Mouse (Mus musculus) intestine, embryonic 15.5 days (tissue): Measurements from ENCODE around the gene Trpm8. TPM values are rescaled to one million over a fixed set of nuclear protein-coding genes. Genes with fewer than 3 reads are reported as not detected.
A peak's percentile ranks its signal among the peaks of the same experiment; 100 is the strongest.

Source experiments
- ATAC-seq: fragments of 200-750 bp; cut with Nextera tagmentation; 2 replicates; pipeline ENCODE4 v1.8.0; 2017; ENCODE audit warnings: moderate TSS enrichment, moderate library complexity
- H3K27ac ChIP-seq: fragments of 300-500 bp; sonication (generic); 2 replicates; pipeline ENCODE4 v1.5.1; 2015; ENCODE audit warnings: mild to moderate bottlenecking, inconsistent platforms
- H3K27me3 ChIP-seq: fragments of 300-500 bp; sonication (generic); replicated peaks from 2 replicates; pipeline ENCODE4 v1.6.1; 2015; ENCODE audit warnings: inconsistent platforms
- H3K36me3 ChIP-seq: fragments of 300-500 bp; sonication (generic); 2 replicates; pipeline ENCODE4 v1.6.1; 2015; ENCODE audit warnings: inconsistent platforms
- H3K4me1 ChIP-seq: fragments of 300-500 bp; sonication (generic); replicated peaks from 2 replicates; pipeline ENCODE4 v1.6.1; 2015; ENCODE audit warnings: inconsistent platforms
- H3K4me2 ChIP-seq: fragments of 300-500 bp; sonication (generic); replicated peaks from 2 replicates; pipeline ENCODE4 v1.6.1; 2015; ENCODE audit warnings: mild to moderate bottlenecking, inconsistent platforms
- H3K4me3 ChIP-seq: fragments of 300-500 bp; sonication (generic); replicated peaks from 2 replicates; pipeline ENCODE4 v1.5.1; 2015; ENCODE audit warnings: inconsistent platforms
- H3K9ac ChIP-seq: fragments of 300-500 bp; sonication (generic); 2 replicates; pipeline ENCODE4 v1.6.1; 2015; ENCODE audit warnings: inconsistent platforms
- H3K9me3 ChIP-seq: fragments of 300-500 bp; sonication (generic); 2 replicates; pipeline ENCODE4 v1.6.1; 2016; ENCODE audit warnings: inconsistent platforms
- WGBS: fragments of 180-500 bp; shearing (Covaris S2); methylation state at CpG from one replicate; pipeline ENCODE4 v1.1.7; 2015; 5-methylcytosine and 5-hydroxymethylcytosine counted together
- polyA plus RNA-seq: library from polyadenylated mRNA; unstranded; fragments of >200 nt; fragmentation: Nextera tagmentation; extraction: Ambion mirVana; gene quantifications from 2 replicates; pipeline ENCODE4 v1.2.1, GENCODE M21; 2015

The Trpm8 gene
- polyA plus RNA-seq, 1 experiment from 2014 or later: not detected

GRCm38 (mm10) chr1:88235046-88235893, 42.2 kb upstream of the Trpm8 start:
- Histone ChIP-seq H3K4me1 (no peaks in the 10 kb centered on the region), H3K9ac (no peak overlapping the region), H3K27me3 (no peaks in the 10 kb centered on the region), H3K36me3 (no peaks in the 10 kb centered on the region), H3K9me3 (peaks cover 38% of the 10 kb centered on the region), H3K4me3 (no peak overlapping the region), H3K27ac (no peak overlapping the region), H3K4me2 (no peak overlapping the region)
- 63% methylated on average over 11 of the region's 11 CpGs for WGBS
- ATAC-seq: no peak

- WGBS: 62% methylated on average over 4 of the region's 4 CpGs
- Histone ChIP-seq H3K9me3 (peaks cover 44% of the 10 kb centered on the region), H3K4me3 (no peak overlapping the region), H3K4me1 (no peaks in the 10 kb centered on the region), H3K36me3 (no peaks in the 10 kb centered on the region), H3K27ac (no peak overlapping the region), H3K27me3 (no peaks in the 10 kb centered on the region), H3K9ac (no peak overlapping the region), H3K4me2 (no peak overlapping the region)
- ATAC-seq: no peak
Observed at GRCm38 (mm10) chr1:88235894-88236415, 41.5 kb upstream of the Trpm8 start.

- ATAC-seq: peak; percentile 10; the same call in 1 of the 2 replicates
- Histone ChIP-seq H3K27ac (no peak overlapping the region), H3K4me1 (no peaks in the 10 kb centered on the region), H3K4me2 (no peak overlapping the region), H3K9me3 (peaks cover 44% of the 10 kb centered on the region), H3K27me3 (no peaks in the 10 kb centered on the region), H3K9ac (no peak overlapping the region), H3K4me3 (no peak overlapping the region), H3K36me3 (no peaks in the 10 kb centered on the region)
- 68% methylated on average over 5 of the region's 5 CpGs for WGBS
Observed at GRCm38 (mm10) chr1:88237311-88237710, 40.1 kb upstream of the Trpm8 start.

- ATAC-seq: no peak
- Histone ChIP-seq H3K36me3 (no peaks in the 10 kb centered on the region), H3K9me3 (peaks cover 44% of the 10 kb centered on the region), H3K27ac (no peak overlapping the region), H3K4me2 (no peak overlapping the region), H3K4me1 (no peaks in the 10 kb centered on the region), H3K27me3 (no peaks in the 10 kb centered on the region), H3K4me3 (no peak overlapping the region), H3K9ac (no peak overlapping the region)
- 71% methylated on average over 6 of the region's 6 CpGs for WGBS
Observed at GRCm38 (mm10) chr1:88238771-88239170, 38.7 kb upstream of the Trpm8 start.

- WGBS: 70% methylated on average over 5 of the region's 5 CpGs
- no peak for ATAC-seq
- Histone ChIP-seq H3K4me2 (no peak overlapping the region), H3K9me3 (peaks cover 40% of the 10 kb centered on the region), H3K4me3 (no peak overlapping the region), H3K27ac (no peak overlapping the region), H3K27me3 (no peaks in the 10 kb centered on the region), H3K9ac (no peak overlapping the region), H3K4me1 (no peaks in the 10 kb centered on the region), H3K36me3 (no peaks in the 10 kb centered on the region)
Observed at GRCm38 (mm10) chr1:88240072-88240471, 37.4 kb upstream of the Trpm8 start.

GRCm38 (mm10) chr1:88240579-88240978, 36.9 kb upstream of the Trpm8 start:
- Histone ChIP-seq H3K4me2 (no peak overlapping the region), H3K9ac (no peak overlapping the region), H3K36me3 (no peaks in the 10 kb centered on the region), H3K27me3 (no peaks in the 10 kb centered on the region), H3K4me3 (no peak overlapping the region), H3K9me3 (peaks cover 37% of the 10 kb centered on the region), H3K4me1 (no peaks in the 10 kb centered on the region), H3K27ac (no peak overlapping the region)
- WGBS: 71% methylated on average over 4 of the region's 4 CpGs
- no peak for ATAC-seq

GRCm38 (mm10) chr1:88243861-88244260, 33.6 kb upstream of the Trpm8 start:
- Histone ChIP-seq H3K4me2 (no peak overlapping the region), H3K36me3 (no peaks in the 10 kb centered on the region), H3K9me3 (peaks cover 33% of the 10 kb centered on the region), H3K9ac (no peak overlapping the region), H3K27me3 (no peaks in the 10 kb centered on the region), H3K4me3 (no peak overlapping the region), H3K27ac (no peak overlapping the region), H3K4me1 (no peaks in the 10 kb centered on the region)
- ATAC-seq: no peak
- 62% methylated on average over 5 of the region's 5 CpGs for WGBS

- H3K9ac ChIP-seq: no peak overlapping the region
- ATAC-seq: 0 out of 2 replicates have a peak, but pooled peaks have one; percentile 3
- H3K27me3 ChIP-seq: no peaks in the 10 kb centered on the region
- no peak overlapping the region for H3K4me2 ChIP-seq
- H3K27ac ChIP-seq: no peak overlapping the region
- H3K9me3 ChIP-seq: peaks cover 20% of the 10 kb centered on the region
- 79% methylated on average over 6 of the region's 6 CpGs for WGBS
- H3K4me3 ChIP-seq: no peak overlapping the region
- no peaks in the 10 kb centered on the region for H3K4me1 ChIP-seq
- no peaks in the 10 kb centered on the region for H3K36me3 ChIP-seq
Observed at GRCm38 (mm10) chr1:88245881-88246280, 31.6 kb upstream of the Trpm8 start.

GRCm38 (mm10) chr1:88246386-88246785, 31.1 kb upstream of the Trpm8 start:
- no peak overlapping the region for H3K27ac ChIP-seq
- no peaks in the 10 kb centered on the region for H3K4me1 ChIP-seq
- no peak overlapping the region for H3K4me3 ChIP-seq
- H3K9me3 ChIP-seq: peaks cover 17% of the 10 kb centered on the region
- H3K4me2 ChIP-seq: no peak overlapping the region
- 49% methylated on average over 6 of the region's 6 CpGs for WGBS
- H3K36me3 ChIP-seq: no peaks in the 10 kb centered on the region
- no peaks in the 10 kb centered on the region for H3K27me3 ChIP-seq
- H3K9ac ChIP-seq: no peak overlapping the region
- no peak for ATAC-seq

- 53% methylated on average over 2 of the region's 2 CpGs for WGBS
Observed at GRCm38 (mm10) chr1:88247660-88248059, 29.8 kb upstream of the Trpm8 start.

GRCm38 (mm10) chr1:88248658-88249057, 28.8 kb upstream of the Trpm8 start:
- H3K27me3 ChIP-seq: no peaks in the 10 kb centered on the region
- no peak for ATAC-seq
- H3K4me2 ChIP-seq: no peak overlapping the region
- no peak overlapping the region for H3K27ac ChIP-seq
- no peaks in the 10 kb centered on the region for H3K36me3 ChIP-seq
- H3K9ac ChIP-seq: no peak overlapping the region
- 70% methylated on average over 4 of the region's 4 CpGs for WGBS
- no peak overlapping the region for H3K4me3 ChIP-seq
- H3K9me3 ChIP-seq: peaks cover 8% of the 10 kb centered on the region; the same call in 1 of the 2 replicates
- H3K4me1 ChIP-seq: no peaks in the 10 kb centered on the region

More at GRCm38 (mm10) chr1:88247660-88248059, 29.8 kb upstream of the Trpm8 start:
- H3K4me3 ChIP-seq: no peak overlapping the region
- ATAC-seq: no peak
- no peaks in the 10 kb centered on the region for H3K36me3 ChIP-seq
- no peaks in the 10 kb centered on the region for H3K27me3 ChIP-seq
- H3K27ac ChIP-seq: no peak overlapping the region
- H3K9me3 ChIP-seq: peaks cover 12% of the 10 kb centered on the region
- H3K4me1 ChIP-seq: no peaks in the 10 kb centered on the region
- no peak overlapping the region for H3K9ac ChIP-seq
- no peak overlapping the region for H3K4me2 ChIP-seq

GRCm38 (mm10) chr1:88249596-88249995, 27.9 kb upstream of the Trpm8 start:
- Histone ChIP-seq H3K27me3 (no peaks in the 10 kb centered on the region), H3K9me3 (peaks cover 3% of the 10 kb centered on the region; the same call in 1 of the 2 replicates), H3K4me2 (no peak overlapping the region), H3K36me3 (no peaks in the 10 kb centered on the region), H3K9ac (no peak overlapping the region), H3K4me3 (no peak overlapping the region), H3K27ac (no peak overlapping the region), H3K4me1 (no peaks in the 10 kb centered on the region)
- WGBS: 78% methylated on average over 7 of the region's 7 CpGs
- ATAC-seq: no peak

- Histone ChIP-seq H3K9me3 (peaks cover 5% of the 10 kb centered on the region; the same call in 1 of the 2 replicates), H3K4me1 (no peaks in the 10 kb centered on the region), H3K27me3 (no peaks in the 10 kb centered on the region), H3K36me3 (no peaks in the 10 kb centered on the region), H3K9ac (no peak overlapping the region), H3K4me2 (no peak overlapping the region), H3K4me3 (no peak overlapping the region), H3K27ac (no peak overlapping the region)
- ATAC-seq: no peak
- 81% methylated on average over 5 of the region's 5 CpGs for WGBS
Observed at GRCm38 (mm10) chr1:88250023-88250422, 27.4 kb upstream of the Trpm8 start.
